Mouse (Mus musculus): Measurements from ENCODE around the gene Dppa2.

The Dppa2 gene

DNA sequence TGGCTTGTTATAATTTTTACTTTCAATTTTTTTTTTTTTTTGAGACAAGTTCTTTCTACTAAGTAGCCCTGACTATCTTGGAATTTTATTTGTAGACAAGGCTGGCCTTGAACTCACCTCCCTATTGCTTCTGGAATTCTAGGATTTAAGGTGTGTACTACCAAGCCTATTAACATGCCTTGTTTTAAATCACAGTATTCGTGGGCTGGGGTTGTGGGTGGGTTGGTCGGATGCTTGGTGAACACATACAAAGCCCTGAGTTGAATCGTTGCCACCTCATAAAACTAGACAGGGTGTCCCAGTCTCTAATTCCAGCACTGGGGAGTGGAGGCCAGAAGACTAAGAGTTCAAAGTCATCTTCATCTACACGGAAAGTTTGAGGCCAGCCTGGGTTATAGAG lies 31.6 kb downstream of the Dppa2 start:
- in situ Hi-C loops (cut with MboI; ENCODE audit: low sequenced_read_pairs), result no loop called here

GRCm38 (mm10) chr16:48344193-48344592 lies 40.5 kb downstream of the Dppa2 start:
- in situ Hi-C loops (cut with MboI; ENCODE audit: low sequenced_read_pairs), result no loop called here

GRCm38 (mm10) chr16:48347246-48347645 lies 43.5 kb downstream of the Dppa2 start:
- in situ Hi-C loops (cut with MboI; ENCODE audit: low sequenced_read_pairs), result no loop called here

GRCm38 (mm10) chr16:48355716-48356115 lies 52.0 kb downstream of the Dppa2 start:
- in situ Hi-C loops (cut with MboI; ENCODE audit: low sequenced_read_pairs), result no loop called here

- in situ Hi-C loops (cut with MboI; ENCODE audit: low sequenced_read_pairs), result no loop called here
Observed at GRCm38 (mm10) chr16:48356417-48356816, 52.7 kb downstream of the Dppa2 start.

DNA sequence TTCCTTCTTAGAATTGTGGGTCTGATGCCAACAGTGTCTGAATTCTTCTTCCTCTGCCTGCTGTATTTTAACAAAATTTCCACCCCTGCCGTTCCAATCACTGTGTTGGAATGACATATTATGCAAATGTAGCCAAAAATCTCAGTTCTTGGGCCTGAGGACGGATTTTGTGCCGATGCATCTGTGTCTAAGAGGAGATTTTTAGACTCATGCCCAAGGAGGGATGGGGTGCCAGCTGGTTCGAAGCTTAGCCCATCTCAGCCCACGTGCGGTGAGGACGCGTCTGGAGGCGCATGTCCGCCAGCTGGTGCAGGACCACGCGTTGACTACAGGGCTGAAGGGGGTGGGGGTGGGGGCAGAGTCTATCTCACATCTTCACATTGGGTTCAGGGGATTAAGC lies 57.2 kb downstream of the Dppa2 start:
- in situ Hi-C loops (cut with MboI; ENCODE audit: low sequenced_read_pairs), result no loop called here

- in situ Hi-C loops (cut with MboI; ENCODE audit: low sequenced_read_pairs), result no loop called here
Observed at GRCm38 (mm10) chr16:48366801-48367200, 63.1 kb downstream of the Dppa2 start.

GRCm38 (mm10) chr16:48368096-48368495 lies 64.4 kb downstream of the Dppa2 start:
- in situ Hi-C loops (cut with MboI; ENCODE audit: low sequenced_read_pairs), result no loop called here

All from CH12F3 (cell line).